Mouse (Mus musculus) heart, postnatal 0 days (tissue): ENCODE results near the gene St3gal5. TPM values are rescaled to one million over a fixed set of nuclear protein-coding genes. Genes with fewer than 3 reads are reported as not detected.

ENCODE experiments used
- ATAC-seq: fragments of 200-750 bp; cut with Nextera tagmentation; 2 replicates; pipeline ENCODE4 v1.8.0; 2017; ENCODE audit warnings: low read depth, moderate number of reproducible peaks, moderate library complexity; ENCODE audit not compliant: insufficient read depth
- DNase-seq: peaks from one replicate; pipeline ENCODE4 v3.0.0-alpha.2; 2016; ENCODE audit warnings: low spot score
- H3K27ac ChIP-seq: fragments of 300-500 bp; sonication (generic); 2 replicates; pipeline ENCODE4 v1.5.1; 2014; ENCODE audit warnings: low read depth, mild to moderate bottlenecking
- H3K27me3 ChIP-seq: fragments of 300-500 bp; sonication (generic); 2 replicates; pipeline ENCODE4 v1.6.1; 2014; ENCODE audit warnings: low read length, mixed read lengths; ENCODE audit not compliant: control insufficient read depth, insufficient read depth
- H3K36me3 ChIP-seq: fragments of 300-500 bp; sonication (generic); replicated peaks from 2 replicates; pipeline ENCODE4 v1.6.1; 2014; ENCODE audit warnings: low read length, mixed read lengths; ENCODE audit not compliant: control insufficient read depth, insufficient read depth
- H3K4me1 ChIP-seq: fragments of 300-500 bp; sonication (generic); 2 replicates; pipeline ENCODE4 v1.6.1; 2014; ENCODE audit warnings: antibody characterized with exemption; ENCODE audit not compliant: control insufficient read depth, insufficient read depth
- H3K4me2 ChIP-seq: fragments of 300-500 bp; sonication (generic); 2 replicates; pipeline ENCODE4 v1.6.1; 2014; ENCODE audit warnings: low read depth, mild to moderate bottlenecking, low read length, moderate library complexity
- H3K4me3 ChIP-seq: fragments of 300-500 bp; sonication (generic); 2 replicates; pipeline ENCODE4 v1.5.1; 2014; ENCODE audit warnings: low read depth, low read length
- H3K9ac ChIP-seq: fragments of 300-500 bp; sonication (generic); replicated peaks from 2 replicates; pipeline ENCODE4 v1.6.1; 2014; ENCODE audit warnings: low read depth, low read length, mixed read lengths
- H3K9me3 ChIP-seq: fragments of 300-500 bp; sonication (generic); replicated peaks from 2 replicates; pipeline ENCODE4 v1.6.1; 2016; ENCODE audit warnings: low read length; ENCODE audit not compliant: control insufficient read depth
- CTCF ChIP-seq: IDR thresholded peaks from 2 replicates; pipeline ENCODE4 v1.5.1; 2016; ENCODE audit warnings: antibody characterized with exemption, control low read depth, low read depth
- EP300 ChIP-seq: IDR thresholded peaks from 2 replicates; pipeline ENCODE4 v1.6.1; 2016; ENCODE audit warnings: antibody characterized with exemption, low read depth
- WGBS: fragments of 180-500 bp; shearing (Covaris S2); extraction: QIAGEN DNeasy Blood & Tissue Kit; methylation state at CpG from one replicate; pipeline ENCODE4 v1.1.7; 2014; 5-methylcytosine and 5-hydroxymethylcytosine counted together
- polyA plus RNA-seq: library from polyadenylated mRNA; unstranded; fragments of >200 nt; fragmentation: Nextera tagmentation; extraction: Ambion mirVana; gene quantifications from 2 replicates; pipeline ENCODE4 v1.2.1, GENCODE M21; 2015
- total RNA-seq: library from RNA; depleted of rRNA; stranded (reverse); fragments of >200 nt; gene quantifications from 2 replicates; pipeline ENCODE4 v1.2.3, GENCODE M21; 2014; ENCODE audit warnings: low replicate concordance; rRNA removed

Gene St3gal5
- total RNA-seq (6.3 and 13.0 TPM in 2 replicates), polyA plus RNA-seq (24.7 and 25.3 TPM in 2 replicates)

DNA sequence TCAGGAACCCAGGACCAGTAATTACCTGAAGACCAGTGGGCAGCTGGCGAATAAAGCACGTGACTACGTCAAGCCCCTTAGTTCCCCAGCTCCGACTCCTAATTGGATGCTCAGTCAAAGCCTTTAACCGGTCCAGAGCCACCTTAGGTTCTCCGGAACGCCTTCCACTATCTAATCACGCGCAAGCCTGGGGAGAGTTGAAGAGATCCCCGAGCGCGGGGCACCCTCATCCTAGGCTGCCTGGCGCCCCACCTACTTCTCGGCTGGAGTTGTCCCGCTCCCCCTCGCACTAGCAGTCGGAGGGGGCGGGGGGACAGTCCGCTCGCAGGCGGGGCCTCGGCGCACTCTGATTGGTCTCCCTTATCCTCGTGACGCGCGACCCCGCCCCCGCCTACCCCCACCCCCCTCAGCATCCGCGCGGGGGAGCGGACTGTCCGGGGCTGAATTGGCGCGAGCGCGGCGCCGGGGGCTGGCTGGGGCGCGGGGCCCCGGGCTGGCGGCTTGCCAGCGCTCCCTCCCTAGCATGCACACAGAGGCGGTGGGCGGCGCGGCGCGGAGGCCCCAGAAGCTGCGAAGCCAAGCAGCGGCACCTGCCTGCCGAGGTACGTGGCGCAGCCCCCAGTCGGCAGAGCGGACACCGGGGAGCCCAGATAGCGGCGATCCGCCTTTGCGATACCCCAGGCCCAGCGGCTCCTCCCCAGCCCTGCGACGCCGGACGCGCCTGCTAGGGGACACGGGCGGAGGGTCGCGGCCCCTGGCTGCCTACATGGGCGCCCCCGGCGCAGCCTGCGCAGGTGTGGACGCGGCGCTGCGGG lies at the start of gene St3gal5:
Gene St3gal5, plus strand, starts transcription at position 412 of the 815 bp plus-strand sequence.
- Histone ChIP-seq H3K4me2 (peak within 1 kb of the TSS; percentile 98), H3K4me3 (peak within 1 kb of the TSS; percentile 70), H3K9me3 (no peaks in the 10 kb centered on the region), H3K36me3 (no peaks in the 10 kb centered on the region), H3K9ac (peak within 1 kb of the TSS; percentile 69), H3K27me3 (no peaks in the 10 kb centered on the region), H3K4me1 (peaks cover 28% of the 10 kb centered on the region), H3K27ac (peak within 1 kb of the TSS; percentile 80)
- ATAC-seq: peak; percentile 96
- TF ChIP-seq CTCF (no peak), EP300 (0 out of 2 replicates have a peak, but pooled peaks have one; percentile 15)
- DNase-seq: peak; percentile 88
- WGBS: under 1% methylated on average over 59 of the region's 81 CpGs

DNA sequence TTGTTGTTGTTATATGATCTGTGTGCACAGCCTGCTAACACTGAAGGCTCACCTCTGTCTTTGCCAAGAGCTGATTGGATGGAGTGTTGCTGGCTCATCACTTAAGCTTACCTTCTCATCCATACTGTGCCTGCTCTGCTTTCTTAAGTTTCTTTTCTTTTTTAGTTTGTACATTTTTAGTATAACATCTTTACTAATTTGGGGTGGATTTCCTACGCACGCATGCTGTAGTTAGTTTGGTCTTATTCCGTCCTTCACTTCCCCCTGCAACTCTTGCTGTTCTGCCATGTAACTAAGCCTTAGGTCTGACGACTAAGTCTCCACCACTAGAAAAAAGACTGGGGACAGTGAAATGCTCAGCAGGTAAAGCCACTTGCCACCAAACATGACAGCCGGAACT lies 48.7 kb upstream of the St3gal5 start:
- Histone ChIP-seq H3K4me1 (peaks cover 3% of the 10 kb centered on the region; the same call in 1 of the 2 replicates), H3K27ac (no peak overlapping the region), H3K9me3 (no peaks in the 10 kb centered on the region), H3K4me2 (no peak overlapping the region), H3K27me3 (no peaks in the 10 kb centered on the region), H3K4me3 (no peak overlapping the region), H3K36me3 (no peaks in the 10 kb centered on the region), H3K9ac (no peak overlapping the region)
- no peak for DNase-seq
- 90% methylated on average over 5 of the region's 5 CpGs for WGBS
- TF ChIP-seq CTCF (no peak), EP300 (no peak)
- no peak for ATAC-seq

DNA sequence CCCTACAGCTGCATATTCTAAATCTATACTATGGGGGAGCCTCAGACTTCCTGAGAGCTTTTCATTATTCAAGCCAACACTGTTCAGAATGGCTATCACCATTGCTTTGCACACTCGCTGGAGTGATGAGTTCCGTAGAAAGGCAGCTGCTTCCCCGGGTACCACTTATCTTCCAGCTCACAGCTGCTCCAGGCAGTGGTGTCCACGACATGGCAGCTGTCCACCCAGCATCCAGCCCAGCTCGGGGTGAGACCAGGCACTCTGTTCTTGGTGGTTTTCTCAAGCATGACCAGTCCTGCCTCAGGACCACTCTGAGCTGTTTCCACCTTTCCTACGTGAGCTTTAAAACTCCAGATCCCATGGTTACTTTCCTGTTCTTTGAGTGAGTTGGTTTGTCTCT lies 47.5 kb upstream of the St3gal5 start:
- H3K9me3 ChIP-seq: no peaks in the 10 kb centered on the region
- ATAC-seq (no peak), DNase-seq (no peak)
- peaks cover 3% of the 10 kb centered on the region; the same call in 1 of the 2 replicates for H3K4me1 ChIP-seq
- no peaks in the 10 kb centered on the region for H3K27me3 ChIP-seq
- 39% methylated on average over 6 of the region's 6 CpGs for WGBS
- TF ChIP-seq EP300 (no peak), CTCF (no peak)
- no peak overlapping the region for H3K4me3 ChIP-seq
- H3K36me3 ChIP-seq: no peaks in the 10 kb centered on the region
- no peak overlapping the region for H3K27ac ChIP-seq
- H3K9ac ChIP-seq: no peak overlapping the region
- no peak overlapping the region for H3K4me2 ChIP-seq

DNA sequence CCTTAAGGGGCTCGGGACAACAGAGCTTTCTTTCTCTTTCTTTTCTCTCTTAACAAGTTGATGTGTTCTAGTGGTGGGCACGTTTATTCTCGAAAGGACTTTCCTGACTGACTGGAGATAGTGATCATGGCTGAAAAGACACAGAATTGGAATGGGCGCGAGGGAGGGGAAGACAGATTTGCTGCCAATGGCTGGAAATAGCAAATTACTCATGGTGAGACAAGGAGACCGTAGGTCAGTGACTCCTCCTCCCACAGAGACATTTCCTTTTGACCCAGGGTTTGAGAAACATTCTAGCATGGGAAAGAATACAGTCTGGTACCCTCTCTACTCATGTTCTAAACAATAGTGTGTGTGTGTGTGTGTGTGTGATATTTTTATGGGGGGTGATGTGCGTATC lies 46.6 kb upstream of the St3gal5 start:
- H3K4me1 ChIP-seq: peaks cover 3% of the 10 kb centered on the region; the same call in 1 of the 2 replicates
- TF ChIP-seq EP300: no peak
- no peak for TF ChIP-seq CTCF
- no peaks in the 10 kb centered on the region for H3K36me3 ChIP-seq
- H3K4me3 ChIP-seq: no peak overlapping the region
- DNase-seq: no peak
- WGBS: 30% methylated on average over 7 of the region's 7 CpGs
- no peaks in the 10 kb centered on the region for H3K9me3 ChIP-seq
- H3K4me2 ChIP-seq: peak overlapping the region; percentile 42
- no peak overlapping the region for H3K9ac ChIP-seq
- no peaks in the 10 kb centered on the region for H3K27me3 ChIP-seq
- peak overlapping the region; percentile 58 for H3K27ac ChIP-seq
- ATAC-seq: no peak; the same call in 1 of the 2 replicates

DNA sequence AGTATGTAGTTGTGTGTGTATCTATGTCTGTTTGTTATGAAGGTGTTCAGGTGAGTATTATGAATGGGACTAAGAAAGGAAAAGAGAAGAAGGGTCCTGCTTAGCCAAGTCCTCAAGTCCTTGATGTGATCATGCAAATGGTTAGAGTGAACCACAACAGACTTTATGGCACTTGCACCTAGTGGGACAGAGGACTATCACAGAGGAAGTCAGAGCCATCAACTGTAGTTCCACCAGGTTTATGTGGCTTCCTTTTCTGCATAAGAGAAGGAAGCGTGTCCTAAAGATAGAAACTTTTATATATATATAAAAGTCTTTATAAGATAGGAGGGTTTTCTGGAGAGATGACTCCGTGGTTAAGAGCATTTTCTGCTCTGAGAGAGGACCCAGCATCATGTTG lies 46.1 kb upstream of the St3gal5 start:
- Histone ChIP-seq H3K9ac (no peak overlapping the region), H3K27ac (peak overlapping the region; percentile 58; the same call in 1 of the 2 replicates), H3K4me2 (no peak overlapping the region), H3K9me3 (no peaks in the 10 kb centered on the region), H3K4me3 (no peak overlapping the region), H3K4me1 (peaks cover 3% of the 10 kb centered on the region; the same call in 1 of the 2 replicates), H3K27me3 (no peaks in the 10 kb centered on the region), H3K36me3 (no peaks in the 10 kb centered on the region)
- DNase-seq: no peak
- WGBS: 50% methylated on average over 2 of the region's 2 CpGs
- no peak for ATAC-seq
- TF ChIP-seq EP300 (no peak), CTCF (no peak)
